Mouse (Mus musculus) hindbrain, postnatal 0 days (tissue): ENCODE measurements around the gene Dap. TPM values are rescaled to one million over a fixed set of nuclear protein-coding genes. Genes with fewer than 3 reads are reported as not detected.

ENCODE experiments used
- ATAC-seq: fragments of 200-750 bp; cut with Nextera tagmentation; 2 replicates; pipeline ENCODE4 v1.8.0; 2017; ENCODE audit warnings: mild to moderate bottlenecking, moderate TSS enrichment, moderate library complexity
- DNase-seq: peaks from one replicate; pipeline ENCODE4 v3.0.0-alpha.2; 2015; ENCODE audit warnings: low spot score
- H3K27ac ChIP-seq: fragments of 300-500 bp; sonication (generic); 2 replicates; pipeline ENCODE4 v1.5.1; 2014; ENCODE audit warnings: mild to moderate bottlenecking
- H3K27me3 ChIP-seq: fragments of 300-500 bp; sonication (generic); 2 replicates; pipeline ENCODE4 v1.6.1; 2014; ENCODE audit warnings: low read length, mixed read lengths; ENCODE audit not compliant: insufficient read depth
- H3K36me3 ChIP-seq: fragments of 300-500 bp; sonication (generic); 2 replicates; pipeline ENCODE4 v1.6.1; 2014; ENCODE audit warnings: low read length, mixed read lengths; ENCODE audit not compliant: insufficient read depth
- H3K4me1 ChIP-seq: fragments of 300-500 bp; sonication (generic); 2 replicates; pipeline ENCODE4 v1.6.1; 2014; ENCODE audit warnings: antibody characterized with exemption, low read length, mixed read lengths; ENCODE audit not compliant: insufficient read depth
- H3K4me2 ChIP-seq: fragments of 300-500 bp; sonication (generic); 2 replicates; pipeline ENCODE4 v1.6.1; 2014; ENCODE audit warnings: low read depth, mild to moderate bottlenecking, low read length, moderate library complexity, mixed read lengths
- H3K4me3 ChIP-seq: fragments of 300-500 bp; sonication (generic); 2 replicates; pipeline ENCODE4 v1.5.1; 2014; ENCODE audit warnings: low read length
- H3K9ac ChIP-seq: fragments of 300-500 bp; sonication (generic); replicated peaks from 2 replicates; pipeline ENCODE4 v1.6.1; 2014; ENCODE audit warnings: mild to moderate bottlenecking, low read length, moderate library complexity, mixed read lengths
- H3K9me3 ChIP-seq: fragments of 300-500 bp; sonication (generic); 2 replicates; pipeline ENCODE4 v1.6.1; 2016; ENCODE audit warnings: low read length, mixed read lengths
- CTCF ChIP-seq: IDR thresholded peaks from 2 replicates; pipeline ENCODE4 v1.5.1; 2016; ENCODE audit warnings: antibody characterized with exemption, control low read depth, low read depth
- WGBS: fragments of 180-500 bp; shearing (Covaris S2); extraction: QIAGEN DNeasy Blood & Tissue Kit; methylation state at CpG from one replicate; pipeline ENCODE4 v1.1.7; 2014; 5-methylcytosine and 5-hydroxymethylcytosine counted together
- polyA plus RNA-seq: library from polyadenylated mRNA; unstranded; fragments of >200 nt; fragmentation: Nextera tagmentation; extraction: Ambion mirVana; gene quantifications from 2 replicates; pipeline ENCODE4 v1.2.1, GENCODE M21; 2015
- total RNA-seq: library from RNA; depleted of rRNA; stranded (reverse); fragments of >200 nt; gene quantifications from 2 replicates; pipeline ENCODE4 v1.2.3, GENCODE M21; 2014

Gene Dap
- total and polyA plus RNA-seq, 2 experiments from 2014 or later, result 17.6 to 29.5 TPM

DNA sequence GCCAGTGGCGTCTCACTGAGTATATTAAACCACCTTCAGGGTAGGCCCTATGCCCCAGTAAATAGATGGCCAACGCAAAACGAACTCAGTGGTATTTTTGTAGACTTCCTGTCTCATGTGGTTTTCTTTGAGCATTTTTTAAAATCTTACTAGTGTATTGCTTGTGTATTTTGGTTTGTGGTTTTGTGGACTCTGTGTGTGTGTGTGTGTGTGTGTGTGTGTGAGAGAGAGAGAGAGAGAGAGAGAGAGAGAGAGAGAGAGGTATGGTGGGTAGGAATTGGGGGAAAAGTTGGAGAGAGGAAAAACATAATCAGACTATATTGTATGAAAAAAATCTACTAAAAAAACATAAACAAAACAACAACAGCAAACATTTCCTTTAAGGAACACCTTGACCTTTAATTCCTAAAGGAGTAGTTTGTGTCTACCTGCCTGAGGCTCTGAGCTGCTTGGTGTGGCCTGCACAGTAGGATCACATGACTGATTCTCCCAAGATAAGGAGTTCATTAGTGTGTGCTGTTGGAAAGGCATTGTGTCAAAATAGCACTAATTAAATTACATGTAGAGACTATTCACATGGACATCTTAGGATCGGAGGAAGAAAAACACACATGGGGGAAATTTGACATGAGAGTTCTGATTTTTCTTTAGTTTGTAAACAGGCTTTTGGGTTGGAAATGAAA is 1.7 kb downstream of the Dap start:
- WGBS, result 79% methylated on average over 4 of the region's 4 CpGs
- no peaks in the 10 kb centered on the region for H3K36me3 ChIP-seq
- H3K9me3 ChIP-seq, result no peaks in the 10 kb centered on the region
- no peak overlapping the region for H3K4me3 ChIP-seq
- DNase-seq (no peak), ATAC-seq (no peak)
- H3K27me3 ChIP-seq, result no peaks in the 10 kb centered on the region
- peak overlapping the region; percentile 86; the same call in 1 of the 2 replicates for H3K27ac ChIP-seq
- TF ChIP-seq CTCF, result no peak
- peaks cover 5% of the 10 kb centered on the region; the same call in 1 of the 2 replicates for H3K4me1 ChIP-seq
- H3K9ac ChIP-seq, result no peak overlapping the region
- H3K4me2 ChIP-seq, result peak overlapping the region; percentile 85

DNA sequence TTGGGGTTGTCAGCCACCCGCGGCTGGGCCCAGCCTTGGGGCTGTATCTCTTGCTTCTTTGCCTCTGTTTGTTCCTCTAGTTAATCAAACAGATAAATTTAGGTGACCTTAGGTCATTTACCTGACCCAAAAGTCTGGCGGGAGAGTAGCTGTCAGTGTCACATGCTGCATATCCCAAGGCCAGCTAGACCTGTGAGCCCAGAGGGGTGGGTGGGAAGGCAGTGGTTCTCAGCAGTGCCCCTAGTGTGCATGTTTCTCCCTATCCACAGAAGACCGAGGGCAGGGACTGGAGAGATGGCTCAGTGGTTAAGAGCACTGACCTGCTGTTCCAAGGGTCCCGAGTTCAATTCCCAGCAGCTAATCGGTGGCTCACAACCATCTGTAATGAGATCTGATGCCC is 2.4 kb downstream of the Dap start:
- Histone ChIP-seq H3K4me1 (peaks cover 5% of the 10 kb centered on the region; the same call in 1 of the 2 replicates), H3K9me3 (no peaks in the 10 kb centered on the region), H3K4me2 (no peak overlapping the region), H3K4me3 (no peak overlapping the region), H3K36me3 (no peaks in the 10 kb centered on the region), H3K27me3 (no peaks in the 10 kb centered on the region), H3K27ac (no peak overlapping the region), H3K9ac (no peak overlapping the region)
- 82% methylated on average over 6 of the region's 6 CpGs for WGBS
- no peak for ATAC-seq
- TF ChIP-seq CTCF, result peak; percentile 28; the same call in 1 of the 2 replicates
- no peak for DNase-seq

- ATAC-seq (no peak), DNase-seq (no peak)
- Histone ChIP-seq H3K36me3 (no peaks in the 10 kb centered on the region), H3K4me1 (peaks cover 5% of the 10 kb centered on the region; the same call in 1 of the 2 replicates), H3K9ac (no peak overlapping the region), H3K4me3 (no peak overlapping the region), H3K27ac (no peak overlapping the region), H3K4me2 (no peak overlapping the region), H3K9me3 (no peaks in the 10 kb centered on the region), H3K27me3 (no peaks in the 10 kb centered on the region)
- no peak for TF ChIP-seq CTCF
- WGBS, result 88% methylated on average over 8 of the region's 8 CpGs
Observed at GRCm38 (mm10) chr15:31227793-31228192, 3.7 kb downstream of the Dap start.

GRCm38 (mm10) chr15:31233006-31233405 is 8.9 kb downstream of the Dap start:
- Histone ChIP-seq H3K4me1 (no peaks in the 10 kb centered on the region), H3K9me3 (no peaks in the 10 kb centered on the region), H3K27ac (no peak overlapping the region), H3K4me2 (no peak overlapping the region), H3K9ac (no peak overlapping the region), H3K27me3 (no peaks in the 10 kb centered on the region), H3K36me3 (no peaks in the 10 kb centered on the region), H3K4me3 (no peak overlapping the region)
- no peak for DNase-seq
- WGBS, result 96% methylated on average over 1 of the region's 1 CpGs
- no peak for TF ChIP-seq CTCF
- ATAC-seq, result no peak

DNA sequence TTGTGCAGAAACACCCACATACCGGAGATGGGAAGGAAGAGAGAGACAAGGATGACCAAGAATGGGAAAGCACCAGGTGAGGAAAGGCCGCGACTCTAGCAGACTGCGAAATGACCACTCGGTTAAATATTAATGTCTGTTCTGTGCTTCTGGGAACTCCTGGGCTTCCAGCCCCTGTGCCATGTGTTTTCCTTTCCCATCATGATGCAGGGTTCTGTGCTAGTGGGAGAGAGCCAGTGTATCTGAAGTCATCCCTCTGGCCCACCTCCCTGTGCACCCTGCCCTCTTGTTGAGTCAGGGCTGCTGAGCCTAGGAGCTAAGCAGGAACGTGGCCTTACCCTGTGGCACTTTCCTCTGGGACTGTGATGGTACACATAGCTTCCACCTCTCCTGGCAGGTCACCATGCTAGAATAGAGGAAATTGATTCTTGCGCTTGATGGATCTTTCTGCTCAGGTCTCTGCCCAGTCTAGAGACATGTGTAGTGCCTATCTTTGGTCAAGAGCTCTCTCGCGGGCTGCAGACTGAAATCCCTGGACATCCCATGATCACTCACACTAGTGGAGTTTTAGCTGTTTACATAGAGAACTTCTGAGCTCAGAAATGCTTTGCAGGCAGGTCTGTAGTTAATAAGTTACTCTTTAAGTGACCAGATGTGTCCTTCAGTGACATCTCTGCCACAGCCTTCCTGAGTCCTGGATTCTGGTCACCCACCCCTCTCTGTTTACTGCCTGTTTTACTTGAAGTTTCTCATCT is 11.9 kb downstream of the Dap start:
- H3K4me3 ChIP-seq, result no peak overlapping the region
- no peak for TF ChIP-seq CTCF
- no peak for DNase-seq
- H3K27ac ChIP-seq, result no peak overlapping the region
- no peak overlapping the region for H3K9ac ChIP-seq
- H3K27me3 ChIP-seq, result no peaks in the 10 kb centered on the region
- H3K4me1 ChIP-seq, result peaks cover 4% of the 10 kb centered on the region; the same call in 1 of the 2 replicates
- no peaks in the 10 kb centered on the region for H3K36me3 ChIP-seq
- no peak overlapping the region for H3K4me2 ChIP-seq
- ATAC-seq, result no peak
- 92% methylated on average over 9 of the region's 9 CpGs for WGBS
- H3K9me3 ChIP-seq, result no peaks in the 10 kb centered on the region

- Histone ChIP-seq H3K27me3 (no peaks in the 10 kb centered on the region), H3K4me2 (no peak overlapping the region), H3K4me1 (peaks cover 4% of the 10 kb centered on the region; the same call in 1 of the 2 replicates), H3K9me3 (no peaks in the 10 kb centered on the region), H3K27ac (no peak overlapping the region), H3K4me3 (no peak overlapping the region), H3K36me3 (no peaks in the 10 kb centered on the region), H3K9ac (no peak overlapping the region)
- WGBS, result 92% methylated on average over 9 of the region's 9 CpGs
- TF ChIP-seq CTCF, result no peak
- no peak for ATAC-seq
- no peak for DNase-seq
Observed at GRCm38 (mm10) chr15:31236549-31236907, 12.4 kb downstream of the Dap start.

GRCm38 (mm10) chr15:31237368-31237767 is 13.3 kb downstream of the Dap start:
- Histone ChIP-seq H3K4me2 (no peak overlapping the region), H3K4me1 (peaks cover 4% of the 10 kb centered on the region; the same call in 1 of the 2 replicates), H3K9ac (no peak overlapping the region), H3K4me3 (no peak overlapping the region), H3K27me3 (no peaks in the 10 kb centered on the region), H3K36me3 (no peaks in the 10 kb centered on the region), H3K27ac (no peak overlapping the region), H3K9me3 (no peaks in the 10 kb centered on the region)
- TF ChIP-seq CTCF, result no peak
- ATAC-seq, result no peak
- 74% methylated on average over 11 of the region's 11 CpGs for WGBS
- no peak for DNase-seq
